Mouse (Mus musculus) ES-Bruce4 (cell line): ENCODE measurements around the gene Galnt4. TPM values are rescaled to one million over a fixed set of nuclear protein-coding genes. Genes with fewer than 3 reads are reported as not detected.

ENCODE experiments used
- H3K27ac ChIP-seq: 2 replicates; pipeline ENCODE4 v1.5.1; 2012; ENCODE audit warnings: low read length, inconsistent platforms; ENCODE audit not compliant: insufficient read depth
- H3K27me3 ChIP-seq: 2 replicates; pipeline ENCODE4 v1.6.1; 2012; ENCODE audit warnings: mild to moderate bottlenecking, low read length, inconsistent platforms; ENCODE audit not compliant: control insufficient read depth, poor library complexity, insufficient read depth, severe bottlenecking
- H3K36me3 ChIP-seq: 2 replicates; pipeline ENCODE4 v1.6.1; 2012; ENCODE audit warnings: inconsistent platforms, mild to moderate bottlenecking, low read length, moderate library complexity; ENCODE audit not compliant: control insufficient read depth, poor library complexity, insufficient read depth, severe bottlenecking
- H3K4me1 ChIP-seq: one replicate; pipeline ENCODE4 v1.8.1; 2011; ENCODE audit warnings: low read length; ENCODE audit not compliant: control insufficient read depth, insufficient read depth
- H3K4me3 ChIP-seq: 2 replicates; pipeline ENCODE4 v1.5.1; 2011; ENCODE audit warnings: low read depth, mild to moderate bottlenecking, low read length
- H3K9ac ChIP-seq: 2 replicates; pipeline ENCODE4 v1.6.1; 2012; ENCODE audit warnings: low read depth, mild to moderate bottlenecking, inconsistent platforms; ENCODE audit not compliant: poor library complexity, severe bottlenecking
- H3K9me3 ChIP-seq: replicated peaks from 2 replicates; pipeline ENCODE4 v1.6.1; 2012; ENCODE audit warnings: mild to moderate bottlenecking, low read length, inconsistent platforms; ENCODE audit not compliant: control insufficient read depth, poor library complexity, insufficient read depth, severe bottlenecking
- CTCF ChIP-seq: IDR thresholded peaks from one replicate; pipeline ENCODE4 v1.8.1; 2011; ENCODE audit warnings: low read depth, low read length
- EP300 ChIP-seq: IDR thresholded peaks from 2 replicates; pipeline ENCODE4 v1.6.1; 2011; ENCODE audit warnings: low read depth, low read length; ENCODE audit not compliant: insufficient read depth
- POLR2A ChIP-seq: IDR thresholded peaks from one replicate; pipeline ENCODE4 v1.8.1; 2011; ENCODE audit warnings: low read length; ENCODE audit not compliant: insufficient read depth
- polyA plus RNA-seq: library from polyadenylated mRNA; stranded (reverse); fragments of >200 nt; gene quantifications from 2 replicates; pipeline ENCODE4 v1.2.4, GENCODE M21; 2011; ENCODE audit warnings: low read depth; ENCODE audit not compliant: missing spikeins, insufficient read depth, insufficient read length

Galnt4 gene
- polyA plus RNA-seq, 1 experiment = 1.9 TPM

DNA sequence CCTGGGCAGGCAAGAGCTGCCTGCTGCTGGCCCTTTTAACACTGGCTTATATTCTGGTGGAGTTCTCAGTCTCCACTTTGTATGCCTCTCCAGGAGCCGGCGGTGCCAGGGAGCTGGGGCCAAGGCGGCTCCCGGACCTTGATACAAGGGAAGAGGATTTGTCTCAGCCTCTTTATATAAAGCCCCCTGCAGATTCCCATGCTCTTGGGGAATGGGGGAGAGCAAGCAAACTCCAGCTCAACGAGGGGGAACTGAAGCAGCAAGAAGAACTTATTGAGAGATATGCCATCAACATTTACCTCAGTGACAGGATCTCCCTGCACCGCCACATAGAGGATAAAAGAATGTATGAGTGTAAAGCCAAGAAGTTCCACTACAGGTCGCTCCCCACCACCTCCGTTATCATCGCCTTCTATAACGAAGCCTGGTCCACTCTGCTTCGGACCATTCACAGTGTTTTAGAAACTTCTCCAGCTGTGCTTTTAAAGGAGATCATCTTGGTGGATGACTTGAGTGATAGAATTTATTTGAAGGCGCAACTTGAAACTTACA, 548 bp downstream of the Galnt4 start:
- Histone ChIP-seq H3K27ac (no peak overlapping the region), H3K9me3 (peaks cover 13% of the 10 kb centered on the region), H3K36me3 (no peaks in the 10 kb centered on the region), H3K4me1 (peaks cover 1% of the 10 kb centered on the region), H3K9ac (peak overlapping the region; percentile 79), H3K4me3 (peak overlapping the region; percentile 73), H3K27me3 (no peaks in the 10 kb centered on the region)
- TF ChIP-seq EP300 (no peak), CTCF (no peak), POLR2A (no peak)

DNA sequence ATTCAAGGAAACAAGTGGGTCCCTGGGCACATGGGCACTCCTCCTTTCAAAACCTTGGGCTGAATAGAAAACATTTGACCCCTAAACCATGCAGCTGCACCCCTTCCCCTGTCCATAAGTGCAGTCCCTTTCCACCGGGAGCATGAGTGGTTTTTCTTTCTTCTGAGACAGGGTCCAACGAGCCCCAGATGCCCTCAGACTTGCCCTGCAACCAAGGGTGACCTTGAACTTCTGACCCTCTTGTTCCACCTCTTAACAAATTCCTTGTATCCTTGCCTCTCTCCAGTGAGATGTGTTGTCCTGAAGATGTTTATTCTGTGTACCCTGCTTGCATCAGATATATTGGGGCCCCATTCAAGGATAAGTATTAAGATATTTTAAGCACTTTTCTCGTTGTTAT, 5.6 kb downstream of the Galnt4 start:
- TF ChIP-seq EP300 (peak; percentile 75; the same call in 1 of the 2 replicates), POLR2A (no peak)
- Histone ChIP-seq H3K9me3 (no peaks in the 10 kb centered on the region), H3K27me3 (no peaks in the 10 kb centered on the region), H3K4me1 (peaks cover 6% of the 10 kb centered on the region), H3K9ac (no peak overlapping the region), H3K36me3 (no peaks in the 10 kb centered on the region), H3K4me3 (no peak overlapping the region), H3K27ac (no peak overlapping the region)

DNA sequence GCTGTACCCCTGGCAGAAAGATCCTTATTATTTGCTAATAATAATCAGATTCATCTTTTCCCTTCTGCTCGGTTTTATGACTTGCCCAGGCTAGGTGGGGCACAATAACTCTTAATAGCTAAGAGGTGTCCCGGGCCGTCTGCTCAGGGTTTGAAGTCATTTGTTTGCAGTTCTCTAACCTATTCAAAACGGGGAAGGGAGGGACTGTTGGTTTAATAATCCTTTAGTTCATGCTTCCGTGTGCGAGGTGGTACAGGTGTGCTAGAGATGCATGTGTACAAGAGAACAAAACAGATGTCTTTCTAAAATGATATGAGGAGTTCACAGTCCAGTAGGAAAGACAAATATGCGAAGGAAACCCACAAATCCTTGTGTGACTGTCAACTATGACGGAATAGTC, 6.3 kb downstream of the Galnt4 start:
- TF ChIP-seq POLR2A (no peak), EP300 (no peak), CTCF (no peak)
- Histone ChIP-seq H3K4me1 (peaks cover 8% of the 10 kb centered on the region), H3K27ac (no peak overlapping the region)

DNA sequence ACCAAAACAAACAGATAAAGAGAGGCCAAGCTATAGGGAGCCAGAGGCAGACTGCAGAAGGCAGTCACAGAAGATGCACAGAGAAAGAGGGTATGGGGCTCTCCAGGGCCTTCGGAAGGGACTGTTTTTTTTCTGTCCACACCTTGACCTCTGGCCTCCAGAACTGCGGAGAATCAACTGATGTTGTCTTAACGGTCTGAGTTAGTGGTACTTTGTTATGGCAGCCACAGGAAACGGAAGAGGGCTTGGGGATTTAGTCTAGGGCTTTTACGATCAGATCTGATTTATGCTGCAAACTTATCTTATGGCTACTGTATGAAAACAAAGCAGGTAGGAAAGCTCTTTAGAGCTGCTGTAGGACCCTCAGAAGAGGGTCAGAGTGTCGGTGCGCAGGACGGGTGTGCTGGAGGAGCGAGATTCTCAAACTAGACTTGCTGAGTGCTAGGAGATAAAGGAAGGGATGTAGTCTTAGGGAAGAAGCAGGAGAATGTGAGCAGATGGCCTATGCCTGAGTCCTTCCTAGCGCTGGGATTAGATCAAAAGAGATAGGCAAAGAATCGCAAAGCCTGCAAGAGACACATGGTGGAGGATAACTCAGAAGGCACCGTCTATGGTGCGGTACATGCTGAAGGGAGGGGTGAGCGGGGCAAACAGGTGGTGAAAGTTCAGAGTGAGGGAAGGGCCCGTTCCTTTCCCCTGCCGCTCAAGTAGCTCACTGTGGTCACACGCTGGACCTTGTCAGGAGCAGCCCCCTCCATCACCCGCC, 7.7 kb downstream of the Galnt4 start:
- peak overlapping the region; percentile 38 for H3K9ac ChIP-seq
- TF ChIP-seq EP300 = 0 out of 2 replicates have a peak, but pooled peaks have one; percentile 13
- TF ChIP-seq CTCF = no peak
- peak overlapping the region; percentile 44; the same call in 1 of the 2 replicates for H3K27ac ChIP-seq

More for the DNA sequence above, 6.3 kb downstream of the Galnt4 start:
- H3K4me3 ChIP-seq = no peak overlapping the region
- no peaks in the 10 kb centered on the region for H3K36me3 ChIP-seq
- H3K9ac ChIP-seq = no peak overlapping the region
- no peaks in the 10 kb centered on the region for H3K9me3 ChIP-seq
- no peaks in the 10 kb centered on the region for H3K27me3 ChIP-seq

DNA sequence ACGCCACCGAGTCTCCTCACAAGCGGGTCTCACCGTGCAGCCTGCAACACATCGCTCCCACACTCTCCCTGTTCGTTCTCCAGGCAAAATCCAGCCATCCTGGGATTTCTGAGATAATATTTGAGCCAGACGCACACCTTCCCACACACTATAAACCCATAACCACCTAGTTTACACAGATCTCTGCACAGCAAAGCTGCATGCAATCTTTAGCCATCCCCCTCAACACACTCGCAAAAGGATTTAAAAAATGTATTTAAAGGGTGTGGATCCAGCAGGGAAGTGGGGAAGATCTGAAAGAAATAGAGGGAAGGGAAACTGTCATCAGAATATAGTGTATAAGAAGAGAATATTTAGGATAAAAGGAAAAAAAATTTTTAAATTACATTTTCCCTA, 8.3 kb downstream of the Galnt4 start:
- Histone ChIP-seq H3K9ac (peak overlapping the region; percentile 38), H3K4me1 (peaks cover 8% of the 10 kb centered on the region), H3K9me3 (no peaks in the 10 kb centered on the region), H3K36me3 (no peaks in the 10 kb centered on the region), H3K4me3 (peak overlapping the region; percentile 44), H3K27ac (peak overlapping the region; percentile 44; the same call in 1 of the 2 replicates), H3K27me3 (no peaks in the 10 kb centered on the region)
- no peak for TF ChIP-seq POLR2A
- no peak for TF ChIP-seq EP300
- TF ChIP-seq CTCF = no peak

More for the DNA sequence above, 7.7 kb downstream of the Galnt4 start:
- no peaks in the 10 kb centered on the region for H3K36me3 ChIP-seq
- peak overlapping the region; percentile 44 for H3K4me3 ChIP-seq
- H3K4me1 ChIP-seq = peaks cover 8% of the 10 kb centered on the region
- H3K9me3 ChIP-seq = no peaks in the 10 kb centered on the region
- H3K27me3 ChIP-seq = no peaks in the 10 kb centered on the region
